Mouse (Mus musculus): ENCODE measurements around the gene Akap6.

Gene Akap6

GRCm38 (mm10) chr12:52782902-52783441 lies 83.8 kb downstream of the Akap6 start:
- peak in 1 of 2 experiments; percentile 23 for DNase-seq

- no peak for DNase-seq
These were observed 86.0 kb downstream of the Akap6 start for GRCm38 (mm10) chr12:52785217-52785616.

DNA sequence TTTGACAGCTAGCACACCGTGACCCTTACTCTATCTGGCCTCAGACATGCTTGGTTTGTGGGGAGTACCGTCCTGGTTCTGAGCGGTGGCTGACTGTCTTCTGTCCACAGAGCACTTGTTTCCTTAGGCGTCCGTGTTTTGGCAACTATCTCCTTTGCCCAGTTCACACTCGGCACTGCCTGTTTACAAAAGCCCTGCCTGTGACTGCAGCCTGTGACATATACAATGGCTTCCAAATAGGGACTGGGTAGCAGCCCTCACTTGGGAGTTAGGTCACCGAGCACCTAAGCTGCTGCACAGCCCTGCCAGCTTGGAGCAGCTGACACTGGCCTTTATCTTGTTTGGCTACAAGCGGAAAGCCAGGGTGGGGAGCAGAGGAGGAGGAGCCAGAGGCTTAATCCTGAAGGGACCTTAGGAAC lies 91.2 kb downstream of the Akap6 start:
- DNase-seq: no peak

DNA sequence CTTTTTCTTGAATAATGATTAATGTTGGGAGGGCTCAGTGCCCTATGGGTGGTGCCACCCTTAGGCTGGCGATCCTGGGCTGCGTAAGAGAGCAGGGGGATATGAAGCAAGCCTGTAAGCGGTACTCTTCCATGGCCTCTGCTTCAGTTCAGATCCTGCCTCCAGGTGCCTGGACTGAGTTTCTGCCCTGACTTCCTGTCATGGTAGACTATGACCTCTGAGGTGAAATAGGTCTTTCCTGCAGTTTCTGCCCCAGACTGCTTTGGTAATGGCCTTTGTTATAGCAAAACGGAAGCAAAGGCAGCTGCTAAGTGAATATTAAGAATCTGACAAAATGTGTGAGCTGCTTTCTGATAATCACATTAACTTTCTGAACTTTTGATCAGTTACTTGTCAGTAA lies 94.9 kb downstream of the Akap6 start:
- DNase-seq: no peak

GRCm38 (mm10) chr12:52795551-52796470 lies 96.6 kb downstream of the Akap6 start:
- DNase-seq: no peak

- no peak for DNase-seq
These were observed 97.2 kb downstream of the Akap6 start for GRCm38 (mm10) chr12:52796471-52796795.

- no peak for DNase-seq
These were observed 100.5 kb downstream of the Akap6 start for GRCm38 (mm10) chr12:52799717-52800116.

DNA sequence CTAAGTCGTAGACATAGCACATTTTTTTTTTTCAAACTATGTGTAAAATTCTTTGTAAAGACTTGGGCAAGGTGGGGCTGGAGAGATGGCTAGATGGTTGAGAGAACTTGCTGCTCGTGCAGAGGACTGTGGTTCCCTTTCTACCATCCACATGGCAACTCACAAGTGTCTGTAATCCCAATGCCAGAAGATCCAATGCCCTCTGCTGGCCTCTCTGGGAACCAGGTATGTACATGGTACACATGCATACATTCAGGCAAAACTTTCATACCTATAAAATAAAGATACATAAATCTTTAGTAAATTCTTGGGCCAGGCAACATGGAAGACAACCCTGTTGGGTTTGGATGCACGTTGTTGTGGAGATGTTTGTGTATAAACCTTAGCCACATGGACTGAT lies 107.1 kb downstream of the Akap6 start:
- no peak for DNase-seq

- DNase-seq: no peak
These were observed 119.4 kb downstream of the Akap6 start for GRCm38 (mm10) chr12:52818588-52818987.

DNA sequence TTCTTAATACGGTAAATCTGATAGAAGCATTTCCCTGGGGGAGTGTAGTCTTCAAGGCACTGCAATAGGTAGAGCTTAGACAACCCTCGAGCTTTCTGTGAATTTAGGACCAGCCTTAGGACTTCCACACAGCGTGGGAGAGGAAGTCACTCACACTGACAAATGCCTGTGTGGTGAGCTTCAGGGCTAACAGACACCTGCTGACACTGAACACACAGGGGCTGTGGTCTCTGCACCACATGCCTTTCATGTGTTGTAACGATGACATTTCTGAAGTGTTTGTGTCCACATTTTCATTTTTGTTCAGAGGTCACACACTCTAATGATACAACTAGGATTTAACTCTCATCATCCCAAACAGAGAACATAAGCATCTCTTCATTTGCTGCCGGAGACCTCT lies 125.6 kb downstream of the Akap6 start:
- DNase-seq: no peak

GRCm38 (mm10) chr12:52828944-52829736 lies 130.0 kb downstream of the Akap6 start:
- no peak for DNase-seq

DNA sequence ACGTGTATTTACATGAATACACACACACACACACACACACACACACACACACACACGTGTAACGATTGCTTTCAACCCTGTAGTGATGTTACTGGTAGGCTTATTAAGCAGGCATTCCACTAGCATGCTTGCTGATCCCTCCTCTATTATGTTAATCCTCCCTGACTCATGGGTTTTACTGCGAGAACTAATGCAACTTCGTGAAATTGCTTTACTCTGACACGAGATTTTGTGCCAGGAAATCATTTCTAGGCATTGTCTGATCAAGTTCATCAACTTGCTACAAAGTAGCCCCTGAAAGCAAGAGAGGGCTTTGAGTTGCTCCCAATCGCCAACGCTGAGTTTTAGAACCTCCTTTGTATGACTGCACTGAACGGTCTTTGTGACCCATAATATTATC lies 132.6 kb downstream of the Akap6 start:
- no peak for DNase-seq

DNA sequence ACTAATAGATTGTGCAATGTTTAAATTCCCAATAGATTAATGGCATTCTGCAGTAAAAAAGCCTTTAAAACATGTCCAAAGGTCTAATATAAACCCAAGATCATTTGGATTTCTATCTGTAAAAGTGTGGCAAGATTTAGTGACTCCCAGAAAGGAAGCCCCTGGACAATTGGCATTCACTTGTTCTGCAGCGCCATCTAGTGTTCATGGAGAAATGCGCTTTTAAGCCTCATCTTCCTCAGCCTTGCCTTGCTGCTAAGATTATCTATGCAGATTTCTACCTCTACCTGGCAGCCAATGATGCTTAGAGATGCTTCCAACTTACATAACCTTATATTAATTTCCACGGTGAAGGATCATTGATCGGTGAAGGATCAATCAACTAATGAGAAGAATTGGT lies 133.0 kb downstream of the Akap6 start:
- DNase-seq: peak; percentile 58 to 75

DNA sequence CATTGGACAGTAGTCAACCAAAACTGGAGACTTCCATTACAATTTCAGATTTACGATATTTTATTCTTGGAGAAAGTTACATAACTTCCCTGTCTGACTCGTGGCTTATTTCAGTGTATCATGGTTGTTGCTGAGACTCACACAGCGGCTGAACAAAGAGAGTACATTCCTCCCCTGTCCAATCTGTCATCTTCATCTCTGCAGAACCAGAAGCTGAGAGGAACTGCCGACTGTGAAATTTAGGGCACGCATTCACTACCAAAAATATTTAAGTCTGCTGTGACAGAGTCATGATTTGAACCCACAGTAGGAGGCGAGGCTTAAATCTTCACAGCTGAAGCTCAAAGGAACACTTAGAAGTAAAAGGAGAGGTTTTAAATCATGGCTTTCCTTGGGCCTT lies 134.0 kb downstream of the Akap6 start:
- DNase-seq: no peak

- DNase-seq: no peak
These were observed 134.9 kb downstream of the Akap6 start for GRCm38 (mm10) chr12:52834074-52834473.

DNA sequence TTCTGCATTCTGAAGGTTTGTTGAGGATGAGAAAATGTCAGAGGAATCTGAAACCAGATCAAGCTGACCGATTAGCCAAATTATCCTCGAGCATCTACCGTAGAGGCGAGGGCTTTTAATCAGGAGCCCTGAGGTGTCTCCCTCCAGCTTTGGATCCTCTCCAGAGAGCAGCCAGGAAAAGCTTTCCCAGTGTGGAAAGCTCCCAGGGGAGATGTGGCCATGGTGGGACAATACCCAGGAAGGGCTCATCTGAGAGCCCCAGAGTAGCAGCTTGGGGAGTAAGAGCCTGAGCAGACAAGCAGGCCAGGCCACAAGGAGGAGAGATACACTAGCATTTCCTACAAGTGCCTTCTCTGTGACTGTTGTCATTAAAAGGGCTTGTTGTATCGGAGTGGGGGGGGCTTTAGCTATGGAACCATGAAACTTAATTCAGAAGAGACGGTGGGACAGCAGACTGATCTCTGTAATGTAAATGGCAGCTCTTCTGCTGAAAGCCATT lies 135.6 kb downstream of the Akap6 start:
- DNase-seq: no peak

DNA sequence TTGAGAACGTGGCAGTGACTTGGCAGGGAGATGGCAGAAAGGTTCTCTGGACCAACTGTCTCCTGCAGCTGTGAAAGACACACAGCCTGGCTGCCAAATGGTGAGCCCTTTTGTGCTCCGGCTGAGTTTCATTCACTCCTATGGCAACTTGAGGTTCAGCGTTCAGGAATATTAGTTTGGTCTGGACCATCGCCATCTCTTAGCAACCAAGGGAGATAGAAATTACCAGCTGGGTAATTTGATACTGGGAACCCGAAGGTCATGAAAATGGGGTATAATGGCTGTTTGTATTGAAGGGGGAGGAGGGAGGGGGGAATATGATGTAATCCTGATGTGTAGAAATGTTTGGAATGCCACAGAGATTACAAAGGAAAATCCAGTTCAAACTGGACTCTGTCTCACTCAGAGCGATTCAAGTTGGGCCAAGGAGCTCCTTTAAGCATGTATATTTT lies 136.1 kb downstream of the Akap6 start:
- DNase-seq: no peak

- peak in 1 of 2 experiments; percentile 11 for DNase-seq
These were observed 136.8 kb downstream of the Akap6 start for GRCm38 (mm10) chr12:52835914-52836546.

GRCm38 (mm10) chr12:52845982-52846381 lies 146.8 kb downstream of the Akap6 start:
- DNase-seq: no peak

- DNase-seq: no peak
These were observed 147.8 kb downstream of the Akap6 start for GRCm38 (mm10) chr12:52847020-52847419.

DNA sequence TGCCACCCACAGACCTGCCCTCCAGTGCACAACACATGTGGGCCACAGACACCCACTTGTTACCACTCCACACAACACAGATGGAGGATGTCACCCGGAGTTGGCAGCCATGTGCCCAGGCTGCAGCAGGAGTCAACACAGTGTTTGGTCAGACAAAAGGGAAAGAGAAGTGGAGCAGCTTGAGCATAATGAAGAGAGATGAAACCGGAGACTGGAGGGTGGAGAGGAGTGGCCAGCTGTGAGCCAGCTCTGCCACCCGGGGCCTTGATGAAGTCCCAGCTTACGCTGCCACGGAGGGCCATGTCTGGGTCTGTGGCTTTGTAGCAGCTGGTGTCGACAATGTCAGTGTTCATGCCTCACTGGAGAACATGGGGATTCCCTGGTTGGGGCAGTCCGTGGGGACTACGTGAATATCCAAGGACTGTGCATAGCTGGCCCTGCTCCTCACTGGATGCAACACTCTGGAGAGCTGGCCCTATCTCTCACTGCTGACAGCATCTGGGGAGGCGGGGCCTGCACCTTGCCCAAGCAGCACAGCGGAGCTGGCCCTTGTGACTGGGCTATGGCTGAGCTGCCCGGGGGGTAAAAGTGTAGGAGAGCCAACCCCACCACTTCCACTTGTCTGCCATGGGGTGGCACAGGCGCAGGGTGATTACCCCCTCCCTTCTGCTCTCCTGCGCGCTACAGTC lies 148.8 kb downstream of the Akap6 start:
- peak; percentile 32 to 48 for DNase-seq

DNA sequence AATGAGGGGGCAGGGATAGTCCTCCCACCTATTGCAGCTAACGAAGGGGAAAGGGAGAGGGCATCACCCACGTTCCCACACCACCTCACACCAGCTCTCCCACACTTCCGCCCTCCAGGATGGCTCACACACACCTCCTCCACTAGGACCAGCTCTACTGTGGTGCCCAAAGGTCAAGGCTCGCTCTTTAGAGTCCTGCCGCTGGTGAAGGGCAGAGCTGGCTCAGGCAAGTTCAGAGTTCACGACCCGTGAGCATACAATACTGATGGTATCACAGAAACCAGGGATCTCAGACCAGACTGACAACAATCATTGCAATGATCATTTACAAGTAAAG lies 149.3 kb downstream of the Akap6 start:
- DNase-seq: no peak
